Mouse (Mus musculus): ENCODE measurements around the gene Ankrd12. TPM values are rescaled to one million over a fixed set of nuclear protein-coding genes. Genes with fewer than 3 reads are reported as not detected.
"Not testable (repeated sequence)": the region's sequence is repeated elsewhere in the genome, so short reads cannot be mapped to it uniquely, and the experiment has no call there.

Ankrd12 gene
- total RNA-seq, 1 experiment from 2014 or later: 62.8 TPM

GRCm38 (mm10) chr17:66007473-66007872 is 69.4 kb downstream of the Ankrd12 start:
- ATAC-seq (replicated peaks; ENCODE audit: low read depth, poor library complexity, severe bottlenecking): no peak

GRCm38 (mm10) chr17:65988151-65988820 is 88.6 kb downstream of the Ankrd12 start:
- ATAC-seq (replicated peaks; ENCODE audit: low read depth, poor library complexity, severe bottlenecking): no peak

GRCm38 (mm10) chr17:65976720-65977119 is 100.2 kb downstream of the Ankrd12 start:
- not testable (repeated sequence) for ATAC-seq (replicated peaks; ENCODE audit: low read depth, poor library complexity, severe bottlenecking)

DNA sequence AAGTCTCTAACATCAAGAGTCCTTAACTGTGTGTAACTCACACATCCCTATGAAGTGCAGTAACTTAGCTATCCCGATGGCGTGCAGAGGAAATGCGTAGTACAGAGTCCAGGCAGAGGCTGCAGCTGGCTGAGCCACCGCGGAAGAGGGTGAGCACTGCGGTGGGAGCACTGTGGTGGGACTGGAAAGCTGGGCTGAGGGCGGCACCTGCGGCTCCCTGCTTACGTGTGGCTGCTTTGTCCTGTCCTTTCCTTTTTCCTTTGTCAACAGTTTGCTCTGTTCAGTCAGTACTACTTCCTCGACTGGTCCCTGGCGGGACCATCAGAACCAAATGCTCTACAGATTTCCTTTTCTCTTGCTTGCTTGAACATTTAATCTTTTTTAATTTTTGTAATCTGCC is 109.1 kb downstream of the Ankrd12 start:
- ATAC-seq (replicated peaks; ENCODE audit: low read depth, poor library complexity, severe bottlenecking): no peak

DNA sequence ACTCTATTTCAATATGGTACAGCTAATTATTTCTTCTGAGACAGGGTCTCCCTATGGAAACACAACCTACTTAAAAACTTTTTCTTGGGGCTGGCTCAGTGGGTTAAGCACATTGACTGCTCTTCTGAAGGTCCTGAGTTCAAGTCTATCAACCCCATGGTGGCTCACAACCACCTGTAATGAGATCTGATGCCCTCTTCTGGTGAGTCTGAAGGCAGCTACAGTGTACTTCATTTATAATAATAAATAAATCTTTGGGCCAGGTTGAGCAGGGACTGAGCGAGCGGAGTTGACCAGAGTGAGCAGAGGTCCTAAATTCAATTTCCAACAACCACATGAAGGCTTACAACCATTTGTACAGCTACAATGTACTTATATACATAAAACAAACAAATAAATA is 114.6 kb downstream of the Ankrd12 start:
- no peak for ATAC-seq (replicated peaks; ENCODE audit: low read depth, poor library complexity, severe bottlenecking)

GRCm38 (mm10) chr17:65961606-65962136 is 115.2 kb downstream of the Ankrd12 start:
- no peak for ATAC-seq (replicated peaks; ENCODE audit: low read depth, poor library complexity, severe bottlenecking)

- ATAC-seq (replicated peaks; ENCODE audit: low read depth, poor library complexity, severe bottlenecking): no peak
Measured at GRCm38 (mm10) chr17:65959011-65959410, 117.9 kb downstream of the Ankrd12 start.

- ATAC-seq (replicated peaks; ENCODE audit: low read depth, poor library complexity, severe bottlenecking): no peak
Measured at GRCm38 (mm10) chr17:65958366-65958765, 118.5 kb downstream of the Ankrd12 start.

- ATAC-seq (replicated peaks; ENCODE audit: low read depth, poor library complexity, severe bottlenecking): no peak
Measured at GRCm38 (mm10) chr17:65957782-65958325, 119.0 kb downstream of the Ankrd12 start.

GRCm38 (mm10) chr17:65956993-65957781 is 119.7 kb downstream of the Ankrd12 start:
- ATAC-seq (replicated peaks; ENCODE audit: low read depth, poor library complexity, severe bottlenecking): no peak

DNA sequence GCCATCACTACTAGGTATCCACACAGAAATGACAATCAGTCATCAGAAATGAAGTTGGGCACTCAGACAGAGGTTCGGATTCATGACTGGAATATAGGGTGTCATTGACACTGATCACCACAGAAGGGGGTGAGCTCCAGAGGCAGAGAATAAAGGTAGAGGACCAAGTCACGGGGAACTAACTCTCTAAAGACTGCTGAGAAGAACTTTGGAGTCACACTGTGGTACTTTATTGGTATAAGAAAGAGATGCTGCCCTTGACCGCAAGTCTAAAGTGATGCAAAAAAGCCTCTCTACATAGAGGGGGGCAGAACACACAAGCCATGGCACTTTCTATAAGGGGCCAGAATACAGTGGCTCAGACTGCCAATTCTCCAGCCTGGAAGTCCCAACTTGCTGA is 120.7 kb downstream of the Ankrd12 start:
- ATAC-seq (replicated peaks; ENCODE audit: low read depth, poor library complexity, severe bottlenecking): no peak

GRCm38 (mm10) chr17:65953959-65954358 is 122.9 kb downstream of the Ankrd12 start:
- no peak for ATAC-seq (replicated peaks; ENCODE audit: low read depth, poor library complexity, severe bottlenecking)

GRCm38 (mm10) chr17:65952083-65952482 is 124.8 kb downstream of the Ankrd12 start:
- ATAC-seq (replicated peaks; ENCODE audit: low read depth, poor library complexity, severe bottlenecking): peak; percentile 57

GRCm38 (mm10) chr17:65950622-65951404 is 126.1 kb downstream of the Ankrd12 start, which contains the start of gene Twsg1:
TSS of gene Twsg1 (minus strand) at chr17:65951226.
- peak; percentile 87 for ATAC-seq (replicated peaks; ENCODE audit: low read depth, poor library complexity, severe bottlenecking)

GRCm38 (mm10) chr17:65950183-65950582 is 126.7 kb downstream of the Ankrd12 start:
- no peak for ATAC-seq (replicated peaks; ENCODE audit: low read depth, poor library complexity, severe bottlenecking)

DNA sequence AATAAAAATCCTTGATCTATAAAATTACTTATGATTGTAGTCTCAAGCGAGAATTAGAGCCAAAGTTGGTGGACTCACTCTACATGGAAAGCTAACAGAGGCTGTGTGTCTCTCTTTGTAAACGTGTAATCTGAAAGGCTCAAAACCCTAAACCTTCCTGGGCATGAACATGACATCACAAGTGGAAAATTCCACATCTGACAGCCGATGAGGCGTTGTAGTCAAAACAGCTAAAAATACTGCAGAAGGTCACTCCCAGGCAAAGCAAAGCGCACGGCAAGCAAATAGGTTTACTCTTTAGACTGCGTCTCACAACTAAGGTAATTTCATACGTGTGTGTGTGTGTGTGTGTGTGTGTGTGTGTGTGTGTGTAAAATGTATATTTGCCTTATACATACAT is 129.6 kb downstream of the Ankrd12 start:
- no peak for ATAC-seq (replicated peaks; ENCODE audit: low read depth, poor library complexity, severe bottlenecking)

GRCm38 (mm10) chr17:65945420-65945819 is 131.5 kb downstream of the Ankrd12 start:
- ATAC-seq (replicated peaks; ENCODE audit: low read depth, poor library complexity, severe bottlenecking): no peak

DNA sequence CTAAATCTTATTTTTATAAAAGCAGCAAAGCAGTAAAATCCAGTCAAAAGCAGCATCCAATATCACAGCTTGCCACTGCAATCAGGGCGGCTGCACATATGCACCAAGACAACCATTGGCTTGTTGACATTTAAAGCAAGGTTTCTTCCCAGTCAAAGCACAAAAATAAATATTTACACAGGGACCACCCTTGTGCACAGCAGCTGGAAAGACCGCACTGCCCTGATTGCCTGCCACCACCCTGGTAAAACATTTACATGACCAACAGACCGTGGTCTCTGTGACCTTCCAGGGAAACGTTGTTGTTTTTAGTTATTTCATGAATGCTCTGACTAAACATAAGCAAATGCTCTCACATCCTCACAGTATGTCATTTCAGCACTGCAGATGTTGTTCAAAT is 134.5 kb downstream of the Ankrd12 start:
- ATAC-seq (replicated peaks; ENCODE audit: low read depth, poor library complexity, severe bottlenecking): no peak

DNA sequence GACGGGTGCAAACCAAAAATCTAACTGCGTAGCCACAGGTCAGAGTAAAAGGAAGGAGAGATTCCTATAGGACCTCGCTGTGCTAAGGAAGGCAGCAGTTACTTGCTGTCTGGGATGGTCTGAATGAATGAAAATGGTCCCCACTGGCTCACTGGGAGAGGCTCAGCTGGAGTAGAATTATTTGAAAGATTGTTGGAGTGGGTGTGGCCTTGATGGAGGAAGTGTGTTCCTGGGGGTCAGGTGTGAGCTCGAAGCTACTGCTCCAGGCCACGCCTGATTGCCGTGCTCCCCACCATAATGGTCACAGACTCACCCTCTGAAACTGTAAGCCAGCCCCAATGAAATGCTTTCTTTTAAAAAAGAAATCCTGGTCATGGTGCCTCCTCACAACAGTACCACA is 135.6 kb downstream of the Ankrd12 start:
- no peak for ATAC-seq (replicated peaks; ENCODE audit: low read depth, poor library complexity, severe bottlenecking)

DNA sequence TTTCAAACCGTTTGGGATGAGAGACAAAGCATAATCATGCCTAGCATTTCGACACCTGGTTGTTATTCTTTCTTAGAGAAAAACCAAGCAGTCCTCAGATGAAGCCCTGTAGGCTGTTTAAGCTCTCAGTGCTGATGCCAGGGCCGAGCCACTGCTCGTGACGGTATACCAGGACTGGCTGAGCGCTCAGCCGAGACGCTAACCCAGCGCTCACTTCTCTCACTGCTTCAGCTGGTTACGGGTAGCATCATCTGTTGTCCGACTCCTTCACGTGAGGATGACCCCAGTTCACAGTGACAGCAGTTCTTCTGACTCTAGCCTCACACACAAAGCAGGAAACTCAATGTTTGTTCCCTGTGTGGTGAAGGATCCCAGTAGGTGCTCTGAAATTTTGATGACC is 136.7 kb downstream of the Ankrd12 start:
- ATAC-seq (replicated peaks; ENCODE audit: low read depth, poor library complexity, severe bottlenecking): no peak
